Mouse (Mus musculus): ENCODE measurements at regions not wholly inside any gene's neighbourhood (a gene's known extent, or its start where the extent isn't known, plus 50 kb on each side); places are given as distances from the start of the nearest gene placed in this dataset.

- TF ChIP-seq GATA4 (IDR thresholded peaks at IDR 0.05; ENCODE audit: insufficient replicate concordance, low read length) = no peak
Observed at GRCm38 (mm10) chr13:101576481-101576880, 191.5 kb downstream of the Pik3r1 start.

GRCm38 (mm10) chr13:101572809-101573590 is 195.0 kb downstream of the Pik3r1 start:
- TF ChIP-seq GATA4 (IDR thresholded peaks at IDR 0.05; ENCODE audit: insufficient replicate concordance, low read length) = no peak

- no peak for TF ChIP-seq GATA4 (IDR thresholded peaks at IDR 0.05; ENCODE audit: insufficient replicate concordance, low read length)
Observed at GRCm38 (mm10) chr13:101572246-101572645, 195.8 kb downstream of the Pik3r1 start.

GRCm38 (mm10) chr13:101570034-101570433 is 198.0 kb downstream of the Pik3r1 start:
- no peak for TF ChIP-seq GATA4 (IDR thresholded peaks at IDR 0.05; ENCODE audit: insufficient replicate concordance, low read length)

GRCm38 (mm10) chr13:101568985-101569631 is 198.9 kb downstream of the Pik3r1 start:
- TF ChIP-seq GATA4 (IDR thresholded peaks at IDR 0.05; ENCODE audit: insufficient replicate concordance, low read length) = no peak

- TF ChIP-seq GATA4 (IDR thresholded peaks at IDR 0.05; ENCODE audit: insufficient replicate concordance, low read length) = no peak
Observed at GRCm38 (mm10) chr13:101565323-101565722, 202.7 kb downstream of the Pik3r1 start.

GRCm38 (mm10) chr13:101555371-101555874 is 212.6 kb downstream of the Pik3r1 start:
- TF ChIP-seq GATA4 (IDR thresholded peaks at IDR 0.05; ENCODE audit: insufficient replicate concordance, low read length) = no peak

GRCm38 (mm10) chr13:101553131-101553549 is 214.9 kb downstream of the Pik3r1 start:
- TF ChIP-seq GATA4 (IDR thresholded peaks at IDR 0.05; ENCODE audit: insufficient replicate concordance, low read length) = no peak

- TF ChIP-seq GATA4 (IDR thresholded peaks at IDR 0.05; ENCODE audit: insufficient replicate concordance, low read length) = no peak
Observed at GRCm38 (mm10) chr13:101552451-101552850, 215.6 kb downstream of the Pik3r1 start.

- no peak for TF ChIP-seq GATA4 (IDR thresholded peaks at IDR 0.05; ENCODE audit: insufficient replicate concordance, low read length)
Observed at GRCm38 (mm10) chr13:101551068-101551467, 216.9 kb downstream of the Pik3r1 start.

- TF ChIP-seq GATA4 (IDR thresholded peaks at IDR 0.05; ENCODE audit: insufficient replicate concordance, low read length) = no peak
Observed at GRCm38 (mm10) chr13:101550526-101550925, 217.5 kb downstream of the Pik3r1 start.

GRCm38 (mm10) chr13:101547887-101548286 is 220.1 kb downstream of the Pik3r1 start:
- TF ChIP-seq GATA4 (IDR thresholded peaks at IDR 0.05; ENCODE audit: insufficient replicate concordance, low read length) = no peak

- TF ChIP-seq GATA4 (IDR thresholded peaks at IDR 0.05; ENCODE audit: insufficient replicate concordance, low read length) = no peak
Observed at GRCm38 (mm10) chr13:101547365-101547764, 220.7 kb downstream of the Pik3r1 start.

GRCm38 (mm10) chr13:101545344-101546181 is 222.5 kb downstream of the Pik3r1 start:
- TF ChIP-seq GATA4 (IDR thresholded peaks at IDR 0.05; ENCODE audit: insufficient replicate concordance, low read length) = no peak
